Mouse (Mus musculus): ENCODE measurements around the gene Gadd45gip1.

The Gadd45gip1 gene

GRCm38 (mm10) chr8:84831490-84831889 lies at the start of gene Gadd45gip1:
Gene Gadd45gip1 (plus strand): TSS chr8:84831522.
- no peak for DNase-seq (ENCODE audit: low spot score)

- DNase-seq (ENCODE audit: low spot score) = no peak
Observed at GRCm38 (mm10) chr8:84781686-84782505, 49.4 kb upstream of the Gadd45gip1 start.

DNA sequence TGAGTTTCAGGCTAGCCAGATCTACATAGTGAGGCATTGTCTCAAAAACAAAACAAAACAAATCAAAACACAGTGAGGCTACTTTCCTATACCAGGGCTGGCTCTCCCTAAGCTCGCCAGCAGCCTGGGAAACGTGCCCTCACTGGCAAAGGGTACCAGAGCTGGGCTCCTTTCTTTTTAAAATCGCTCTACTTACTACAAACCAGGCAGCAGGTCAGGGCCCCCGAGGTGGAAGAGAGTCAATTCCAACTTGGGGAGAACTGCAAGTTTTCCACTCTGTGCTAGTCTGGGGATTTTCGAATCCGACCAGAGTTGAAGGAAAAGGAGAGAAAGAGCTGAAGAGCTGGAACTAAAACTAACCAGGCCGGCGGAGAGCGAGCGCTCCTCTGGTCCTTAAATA lies 48.6 kb upstream of the Gadd45gip1 start:
- no peak for DNase-seq (ENCODE audit: low spot score)

- no peak for DNase-seq (ENCODE audit: low spot score)
Observed at GRCm38 (mm10) chr8:84783198-84783918, 48.0 kb upstream of the Gadd45gip1 start.

DNA sequence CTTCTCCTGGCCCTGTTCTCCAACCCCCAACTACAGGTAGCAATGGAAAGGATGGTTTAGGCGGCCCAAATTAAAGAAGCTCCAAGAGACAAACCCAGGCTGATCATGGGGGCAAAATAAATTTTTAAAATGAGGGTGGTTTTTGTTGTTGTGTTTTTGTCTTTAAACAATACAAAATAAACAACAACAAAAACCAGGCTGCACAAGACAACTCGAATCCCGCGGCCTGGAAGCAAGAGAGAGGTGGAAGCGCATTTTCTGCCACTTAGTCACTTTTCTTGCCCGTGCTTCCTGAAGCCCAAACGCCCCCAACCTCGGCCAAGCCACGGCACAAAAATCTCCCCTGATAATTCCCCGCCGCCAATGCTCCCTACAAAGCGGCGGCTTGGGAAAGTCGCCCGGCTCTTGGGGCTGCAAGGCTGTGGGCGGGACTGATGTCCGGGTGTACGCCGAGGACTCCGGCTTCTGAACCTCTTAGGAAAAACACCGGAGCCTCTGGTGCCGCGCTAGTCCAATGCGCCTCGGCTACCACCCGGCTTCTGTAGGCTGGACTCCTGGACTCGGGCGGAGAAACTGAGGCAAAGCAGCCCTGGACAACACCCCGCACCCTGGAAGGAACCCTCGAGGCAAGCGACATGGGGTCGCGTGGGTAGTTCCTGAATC lies 47.3 kb upstream of the Gadd45gip1 start:
- DNase-seq (ENCODE audit: low spot score) = no peak

DNA sequence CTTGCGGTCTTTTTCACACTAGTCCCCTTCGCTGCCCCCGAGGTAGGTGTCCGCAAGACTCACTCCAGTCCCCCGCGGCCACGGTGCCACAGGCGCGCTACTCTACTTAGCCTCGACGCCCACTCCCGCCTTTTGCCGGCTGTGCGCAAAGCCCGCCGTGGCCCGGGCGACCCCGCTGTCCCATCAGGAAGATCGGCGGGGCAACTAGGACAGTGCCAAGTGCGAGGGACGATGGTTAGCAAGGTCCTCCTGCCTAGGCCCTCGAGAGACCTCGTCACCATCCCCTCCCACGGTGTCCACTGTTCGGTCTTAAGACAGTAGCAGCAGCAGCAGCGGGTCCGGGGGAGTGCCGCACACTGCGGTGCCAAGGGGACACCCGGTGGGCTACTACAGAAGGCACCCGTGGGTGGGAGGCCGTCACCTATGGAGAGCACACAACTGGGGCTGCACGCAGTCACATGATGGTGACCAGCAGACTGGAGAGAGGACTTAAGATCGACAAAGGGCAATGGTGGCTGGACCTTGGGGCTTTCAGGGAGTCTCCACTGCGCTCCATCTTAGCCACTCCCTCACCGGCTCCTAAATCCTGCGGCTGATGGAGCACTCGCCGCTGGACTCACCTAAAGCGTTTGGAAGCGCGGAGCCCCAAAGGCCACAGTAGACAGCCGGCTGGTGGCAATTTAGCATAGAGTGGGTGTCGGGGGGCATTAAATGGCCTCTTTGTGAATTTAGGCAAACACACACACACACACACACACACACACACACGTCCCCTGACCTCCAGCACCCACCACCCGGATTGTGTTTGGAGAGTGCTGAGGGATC lies 46.4 kb upstream of the Gadd45gip1 start:
- no peak for DNase-seq (ENCODE audit: low spot score)

DNA sequence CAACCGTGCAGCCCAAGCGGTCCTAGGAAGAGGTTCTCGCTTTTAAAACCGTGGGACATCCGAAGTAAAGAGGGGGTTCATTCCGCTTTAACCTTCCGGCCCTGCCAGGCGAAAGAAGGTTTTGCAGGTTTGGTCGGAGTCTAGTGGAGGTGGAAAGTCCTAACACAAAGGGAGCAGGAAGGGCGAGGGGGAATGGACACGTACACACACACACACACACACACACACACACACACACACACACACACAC lies 45.9 kb upstream of the Gadd45gip1 start:
- no peak for DNase-seq (ENCODE audit: low spot score)

DNA sequence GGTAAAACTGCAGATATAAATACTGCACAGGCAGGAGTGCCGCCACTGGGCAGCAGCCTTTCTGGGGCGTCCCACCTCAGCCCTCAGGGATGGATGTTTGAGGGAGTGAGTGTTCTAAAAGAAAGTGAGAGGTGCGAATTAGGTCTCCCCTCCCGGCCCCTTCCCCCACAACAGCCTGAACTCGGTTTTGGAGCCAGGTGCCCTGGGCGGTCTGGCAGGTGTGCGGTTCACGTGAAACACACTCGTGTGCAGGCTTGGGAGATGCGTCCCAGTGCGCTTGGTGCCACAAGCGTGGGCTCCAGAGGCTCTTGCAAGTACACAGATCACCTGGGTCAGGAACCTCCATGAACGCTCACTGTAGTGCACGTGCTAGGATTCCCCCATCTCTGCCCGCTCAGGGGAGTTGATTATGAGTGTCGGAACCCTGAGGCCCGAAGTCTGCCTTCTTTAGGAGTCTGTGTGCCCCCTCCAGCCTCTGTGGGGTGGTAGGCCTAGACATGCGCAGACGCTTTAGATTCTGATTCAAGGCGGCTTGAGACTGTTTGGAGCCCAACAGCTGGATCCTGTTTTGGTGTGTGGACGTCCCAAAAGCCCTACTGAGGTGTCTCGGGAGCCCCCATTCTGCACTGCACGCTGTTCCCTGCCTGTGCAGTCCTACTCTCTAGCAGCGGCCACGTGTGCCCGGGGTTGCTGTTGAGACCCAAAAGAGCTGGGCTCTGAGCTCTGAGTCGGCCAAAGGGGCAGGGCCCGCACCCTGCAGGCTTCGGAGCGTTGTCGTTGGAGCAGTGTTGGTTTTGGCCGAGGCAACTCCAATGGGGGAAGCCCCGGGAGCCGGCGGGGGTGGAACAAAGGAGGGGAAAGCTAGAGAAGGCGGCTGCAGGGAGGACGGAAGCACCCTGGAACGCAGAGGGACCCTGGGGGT lies 45.3 kb upstream of the Gadd45gip1 start:
- no peak for DNase-seq (ENCODE audit: low spot score)

- DNase-seq (ENCODE audit: low spot score) = no peak
Observed at GRCm38 (mm10) chr8:84786801-84787467, 44.4 kb upstream of the Gadd45gip1 start.

DNA sequence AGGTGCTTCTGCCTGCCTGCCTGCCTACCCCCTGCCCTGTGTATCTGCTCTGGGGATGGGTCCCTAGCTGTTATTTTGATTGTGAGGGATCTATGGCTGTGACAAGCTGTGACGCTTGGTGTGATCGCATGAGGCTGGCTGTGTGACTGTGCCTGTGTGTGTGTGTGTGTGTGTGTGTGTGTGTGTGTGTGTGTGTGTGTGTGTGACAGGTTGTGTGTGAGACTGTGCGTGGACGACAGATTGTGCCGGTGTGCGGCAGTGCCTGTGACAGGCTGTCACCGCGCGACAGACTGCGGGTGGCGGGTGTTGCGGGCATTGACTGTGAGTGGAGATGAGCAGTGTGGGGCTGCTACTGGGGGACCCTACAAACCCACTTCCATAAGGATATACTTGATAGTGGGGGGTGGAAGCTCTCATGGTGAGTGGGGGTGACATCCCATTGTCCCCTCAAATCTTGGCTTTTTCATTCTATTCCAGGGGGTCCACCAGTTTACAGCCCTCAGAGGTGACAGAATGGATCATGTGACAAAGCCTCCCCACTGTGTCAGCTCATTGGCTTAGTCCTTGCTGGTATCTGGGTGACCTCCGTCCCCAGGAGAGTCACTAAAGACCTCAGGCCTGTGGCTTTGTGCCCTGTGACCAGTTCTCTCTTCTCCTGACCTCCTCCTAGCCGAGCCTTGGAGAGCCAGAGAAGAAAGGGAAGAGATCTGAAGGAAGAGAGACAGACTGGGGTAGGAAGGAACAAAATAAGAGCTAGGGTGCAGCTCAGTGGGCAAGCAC lies 43.6 kb upstream of the Gadd45gip1 start:
- no peak for DNase-seq (ENCODE audit: low spot score)

- DNase-seq (ENCODE audit: low spot score) = no peak
Observed at GRCm38 (mm10) chr8:84788896-84789295, 42.4 kb upstream of the Gadd45gip1 start.

DNA sequence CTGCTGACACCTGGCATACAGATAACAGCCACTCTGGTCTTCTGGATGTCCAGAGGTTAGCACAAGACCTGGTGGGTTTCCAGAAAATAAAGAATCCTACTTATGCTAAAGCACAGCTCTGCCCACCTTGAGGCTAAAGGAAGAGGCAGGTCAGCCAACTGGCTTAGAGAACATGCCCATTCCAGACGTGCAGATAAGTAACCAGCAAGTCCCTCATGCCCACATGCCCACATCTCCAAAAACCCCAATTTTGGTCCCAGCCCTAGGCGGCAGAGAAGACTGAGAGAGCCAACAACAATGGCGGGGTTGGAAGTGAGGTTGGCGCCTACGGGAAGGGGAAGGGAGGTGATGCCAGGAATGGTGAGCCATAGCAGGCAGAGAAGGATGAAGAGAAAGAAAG lies 42.0 kb upstream of the Gadd45gip1 start:
- no peak for DNase-seq (ENCODE audit: low spot score)

DNA sequence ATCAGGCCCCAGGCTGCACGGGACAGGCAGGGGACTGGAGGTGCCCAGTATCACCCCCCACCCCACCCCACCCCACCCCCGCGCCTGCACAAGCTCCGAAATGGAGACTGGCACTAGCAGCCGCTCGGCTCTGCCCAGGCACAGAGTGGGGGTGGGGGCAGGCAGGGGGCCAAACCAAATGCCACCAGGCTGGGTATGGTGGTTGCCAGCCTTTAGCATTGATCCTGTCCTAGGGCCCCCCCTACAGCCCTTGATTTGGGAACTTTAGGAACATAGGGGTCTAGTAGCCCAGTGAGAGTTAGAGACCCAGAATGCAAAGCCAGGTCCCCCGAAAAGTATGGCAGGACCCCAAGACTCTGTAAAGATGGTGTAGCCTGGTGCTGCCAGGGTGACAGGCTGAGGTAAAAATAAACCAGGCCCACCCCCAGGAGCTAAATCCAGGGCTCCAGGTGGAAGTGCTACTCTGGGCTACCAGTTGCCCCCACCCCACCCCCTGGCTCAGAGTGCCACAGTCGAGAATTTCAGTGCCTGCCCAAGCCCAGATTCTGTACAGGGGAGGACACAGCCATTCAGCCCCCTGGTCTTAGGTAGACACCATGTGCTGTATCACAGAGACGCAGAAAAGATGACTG lies 41.4 kb upstream of the Gadd45gip1 start:
- DNase-seq (ENCODE audit: low spot score) = no peak

DNA sequence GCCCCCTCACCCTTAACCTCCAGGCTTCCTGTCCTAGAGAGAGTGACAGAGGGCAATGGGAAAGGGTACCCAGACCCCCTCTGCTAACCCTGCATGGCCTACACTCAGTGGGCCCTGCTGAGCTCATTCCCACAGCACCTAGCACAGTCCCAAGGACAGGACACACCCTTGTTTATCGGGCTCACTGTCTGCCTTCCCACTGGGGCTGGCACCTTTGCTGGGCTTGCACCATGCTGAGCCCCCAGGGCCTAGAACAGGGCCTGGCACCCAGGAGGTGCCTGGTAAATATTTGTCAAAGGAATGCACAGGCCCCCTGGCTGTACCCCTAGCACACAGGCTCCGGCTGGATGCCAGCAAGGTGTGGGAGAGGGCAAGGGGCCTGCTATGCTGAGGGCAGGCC lies 40.8 kb upstream of the Gadd45gip1 start:
- DNase-seq (ENCODE audit: low spot score) = no peak

DNA sequence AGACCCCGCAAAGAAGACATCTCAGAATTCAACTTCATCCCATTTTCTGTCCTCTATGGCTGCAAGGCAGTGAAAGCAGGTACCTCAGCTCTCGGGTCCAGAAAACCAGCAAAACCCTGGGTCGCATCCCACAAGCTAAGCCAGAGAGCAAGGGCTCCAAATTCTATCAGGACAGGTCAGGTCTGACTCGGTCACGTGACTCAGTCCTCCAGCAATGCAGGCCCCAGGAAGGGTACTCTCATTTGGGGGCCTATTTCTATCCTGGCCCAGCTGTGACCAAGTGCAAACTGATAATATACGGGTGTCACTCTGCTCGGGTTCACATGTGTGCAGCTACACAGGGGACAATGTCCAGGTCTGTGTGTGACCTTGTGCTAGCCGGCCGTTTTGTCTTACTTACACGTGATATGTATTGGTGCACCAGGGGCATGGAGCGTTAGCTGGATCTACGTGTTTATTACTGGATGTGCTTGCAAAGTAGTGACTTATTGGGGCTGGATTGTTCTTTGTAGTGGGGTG lies 38.8 kb upstream of the Gadd45gip1 start:
- no peak for DNase-seq (ENCODE audit: low spot score)

DNA sequence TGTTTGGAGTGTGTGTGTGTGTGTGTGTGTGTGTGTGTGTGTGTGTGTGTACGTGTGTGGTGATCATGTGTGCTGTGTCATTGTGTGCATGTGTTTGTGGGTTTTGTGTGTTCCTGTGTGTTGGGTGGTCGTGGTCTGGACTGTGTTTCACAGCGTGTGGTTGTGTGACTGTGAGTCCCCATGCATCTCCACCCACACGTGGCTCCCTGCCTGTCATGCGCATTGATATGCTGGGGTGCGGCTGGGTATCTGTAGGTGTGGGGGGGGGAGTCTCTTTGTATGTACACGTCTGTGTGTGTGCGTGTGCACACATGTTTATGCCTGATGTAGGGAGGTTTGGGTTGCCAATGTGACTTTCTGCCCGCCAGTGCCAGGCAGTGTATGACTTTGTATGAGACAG lies 38.2 kb upstream of the Gadd45gip1 start:
- DNase-seq (ENCODE audit: low spot score) = no peak

DNA sequence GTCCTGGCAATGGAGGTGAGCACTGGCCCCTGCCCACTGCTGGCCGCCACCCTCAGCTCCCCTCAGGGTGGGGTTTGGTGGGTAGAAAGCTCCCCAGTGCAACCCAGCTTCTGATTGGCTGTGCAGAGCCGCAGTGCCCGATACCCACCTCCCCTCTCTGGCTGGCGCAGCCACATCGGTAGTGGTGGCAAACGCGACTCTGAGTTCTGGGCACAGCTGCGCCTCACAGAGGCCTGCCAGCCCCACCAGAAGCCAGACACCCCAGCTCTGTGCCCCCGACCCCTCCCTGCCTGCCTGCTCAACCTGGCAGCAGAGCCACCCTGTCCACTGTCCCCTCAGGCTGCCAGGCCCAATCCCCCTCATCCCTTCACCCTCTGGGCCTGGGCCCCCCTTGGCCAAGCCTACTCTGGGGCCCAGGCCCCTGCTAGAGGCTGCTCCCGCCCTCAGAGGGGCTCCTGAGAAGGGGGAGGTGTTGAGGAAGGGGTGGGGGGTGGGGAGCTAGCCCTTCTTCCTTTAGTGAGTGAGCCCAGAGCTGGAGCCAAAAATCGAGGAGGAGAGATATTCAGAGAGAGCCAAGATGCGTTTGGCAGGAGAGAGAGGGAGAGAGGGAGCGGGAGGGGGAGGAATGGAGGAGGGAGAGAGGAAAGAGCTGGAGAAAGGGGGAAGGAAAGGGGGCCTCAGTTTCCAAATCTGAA lies 37.4 kb upstream of the Gadd45gip1 start:
- DNase-seq (ENCODE audit: low spot score) = no peak

DNA sequence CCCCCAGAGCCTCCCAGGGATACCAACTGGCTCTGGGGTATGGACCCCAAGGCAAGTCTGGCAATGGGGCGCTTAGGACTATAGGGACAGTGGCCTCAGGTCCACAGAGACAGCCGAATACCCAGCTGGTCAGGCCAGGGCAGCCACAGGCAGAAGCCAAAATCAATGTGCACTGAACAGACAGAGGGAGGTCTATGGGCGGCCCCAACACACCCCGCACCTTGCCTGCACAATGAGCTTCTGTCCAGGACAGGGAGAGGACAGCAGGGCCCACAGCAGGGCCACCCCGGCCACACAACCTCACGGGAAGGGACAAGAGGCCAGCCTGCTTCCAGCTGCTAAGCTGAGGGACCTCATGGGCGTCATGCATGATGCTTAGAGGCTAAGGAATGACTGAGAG lies 36.8 kb upstream of the Gadd45gip1 start:
- DNase-seq (ENCODE audit: low spot score) = no peak
